Mouse (Mus musculus): ENCODE results near the gene Serpina1f. TPM values are rescaled to one million over a fixed set of nuclear protein-coding genes. Genes with fewer than 3 reads are reported as not detected.
"Not testable (repeated sequence)": the region's sequence is repeated elsewhere in the genome, so short reads cannot be mapped to it uniquely, and the experiment has no call there.

The Serpina1f gene
- total RNA-seq (2017) = not detected in 2 replicates

- ATAC-seq (replicated peaks in 1 of 2; ENCODE audit: insufficient read depth in 1 of 2, low FRiP score in 2 of 2, low TSS enrichment in 1 of 2, low read depth in 1 of 2, poor library complexity in 2 of 2, severe bottlenecking in 2 of 2) = no peak
Measured at GRCm38 (mm10) chr12:103695429-103695828, at the start of gene Serpina1f. Gene Serpina1f (minus strand): TSS chr12:103695529.

DNA sequence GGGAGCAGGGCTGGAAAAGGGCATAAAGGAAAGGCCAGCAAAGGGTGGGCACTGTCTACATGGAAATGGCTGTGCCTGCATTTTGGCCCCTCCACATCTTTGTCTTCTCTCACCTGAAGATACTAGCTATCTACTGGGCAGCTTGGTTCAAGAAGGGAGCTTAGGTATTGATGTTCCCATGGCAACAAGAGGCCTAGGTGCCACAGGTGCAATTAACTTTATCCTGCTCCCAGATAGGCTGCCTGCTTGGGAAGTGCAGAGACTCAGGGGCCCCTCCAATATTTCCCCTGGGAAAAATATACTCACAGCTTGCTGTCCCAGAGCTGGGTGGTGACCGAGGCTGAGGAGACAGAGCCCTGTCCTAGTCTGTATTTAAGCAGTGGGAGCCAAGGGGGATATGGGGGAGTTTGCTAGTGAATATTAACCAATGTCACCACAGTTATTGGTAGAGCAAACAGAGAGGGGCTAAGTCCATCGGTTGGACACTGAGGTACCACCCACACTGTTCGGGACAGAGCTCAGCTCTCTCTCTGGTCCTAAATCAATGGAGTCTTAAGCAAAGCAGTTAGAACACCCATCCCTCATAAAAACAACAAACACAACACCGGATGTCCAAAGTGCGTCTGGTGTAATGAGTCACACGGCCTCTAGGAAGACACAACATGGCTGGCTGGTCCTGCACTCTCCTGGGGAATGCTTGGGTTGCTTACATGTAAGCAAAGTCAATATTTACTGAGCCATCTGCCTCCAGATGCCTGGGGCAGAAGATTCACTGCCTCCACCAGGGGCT, 42.7 kb upstream of the Serpina1f start:
- not testable (repeated sequence) for ATAC-seq (replicated peaks in 1 of 2; ENCODE audit: insufficient read depth in 1 of 2, low FRiP score in 2 of 2, low TSS enrichment in 1 of 2, low read depth in 1 of 2, poor library complexity in 2 of 2, severe bottlenecking in 2 of 2)

GRCm38 (mm10) chr12:103735566-103735965, 40.2 kb upstream of the Serpina1f start:
- ATAC-seq (replicated peaks in 1 of 2; ENCODE audit: insufficient read depth in 1 of 2, low FRiP score in 2 of 2, low TSS enrichment in 1 of 2, low read depth in 1 of 2, poor library complexity in 2 of 2, severe bottlenecking in 2 of 2) = not testable (repeated sequence)

DNA sequence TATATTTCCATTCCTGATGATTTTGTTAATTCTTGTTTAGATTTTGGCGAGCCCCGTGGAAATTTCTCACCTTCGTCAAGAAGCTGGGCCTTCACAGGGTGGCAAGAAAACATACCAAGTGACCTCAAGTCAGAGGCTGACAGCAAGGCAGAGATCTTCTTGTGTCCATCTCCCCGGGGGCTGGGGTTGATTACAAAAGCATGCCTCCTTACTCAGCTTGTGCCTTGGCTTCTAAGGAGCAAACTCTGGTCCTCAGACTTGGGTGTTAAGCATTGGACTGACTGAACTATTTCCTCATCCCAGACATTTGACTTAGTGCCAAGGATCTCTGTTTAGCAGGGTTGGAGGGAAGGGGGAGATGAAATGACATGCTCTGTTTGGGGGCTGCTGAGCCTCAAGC, 39.8 kb upstream of the Serpina1f start:
- not testable (repeated sequence) for ATAC-seq (replicated peaks in 1 of 2; ENCODE audit: insufficient read depth in 1 of 2, low FRiP score in 2 of 2, low TSS enrichment in 1 of 2, low read depth in 1 of 2, poor library complexity in 2 of 2, severe bottlenecking in 2 of 2)

GRCm38 (mm10) chr12:103711537-103711936, 16.2 kb upstream of the Serpina1f start:
- no peak for ATAC-seq (replicated peaks in 1 of 2; ENCODE audit: insufficient read depth in 1 of 2, low FRiP score in 2 of 2, low TSS enrichment in 1 of 2, low read depth in 1 of 2, poor library complexity in 2 of 2, severe bottlenecking in 2 of 2)

DNA sequence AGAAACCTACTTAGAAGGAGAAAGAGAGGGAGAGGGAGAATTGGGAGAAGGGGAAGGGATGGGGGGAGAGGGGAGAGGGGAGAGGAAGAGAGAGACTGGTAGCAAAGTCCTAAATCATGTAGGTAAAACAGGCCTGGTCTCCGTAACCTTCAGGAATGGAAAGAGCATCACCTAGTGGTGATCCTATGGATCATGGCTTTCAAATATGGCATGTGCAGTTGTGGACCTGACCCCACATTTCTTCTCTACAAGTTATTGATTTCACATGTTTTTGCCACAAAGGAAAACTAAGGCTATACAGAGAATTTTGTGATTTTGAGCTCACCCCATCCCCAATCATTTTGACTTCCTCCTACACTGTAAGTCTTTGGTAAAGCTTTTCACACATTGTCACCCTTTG, 15.1 kb upstream of the Serpina1f start:
- ATAC-seq (replicated peaks in 1 of 2; ENCODE audit: insufficient read depth in 1 of 2, low FRiP score in 2 of 2, low TSS enrichment in 1 of 2, low read depth in 1 of 2, poor library complexity in 2 of 2, severe bottlenecking in 2 of 2) = no peak

GRCm38 (mm10) chr12:103706113-103706512, 10.8 kb upstream of the Serpina1f start:
- no peak for ATAC-seq (replicated peaks in 1 of 2; ENCODE audit: insufficient read depth in 1 of 2, low FRiP score in 2 of 2, low TSS enrichment in 1 of 2, low read depth in 1 of 2, poor library complexity in 2 of 2, severe bottlenecking in 2 of 2)

GRCm38 (mm10) chr12:103705547-103705946, 10.2 kb upstream of the Serpina1f start:
- ATAC-seq (replicated peaks in 1 of 2; ENCODE audit: insufficient read depth in 1 of 2, low FRiP score in 2 of 2, low TSS enrichment in 1 of 2, low read depth in 1 of 2, poor library complexity in 2 of 2, severe bottlenecking in 2 of 2) = no peak

- ATAC-seq (replicated peaks in 1 of 2; ENCODE audit: insufficient read depth in 1 of 2, low FRiP score in 2 of 2, low TSS enrichment in 1 of 2, low read depth in 1 of 2, poor library complexity in 2 of 2, severe bottlenecking in 2 of 2) = no peak
Measured at GRCm38 (mm10) chr12:103700144-103700750, 4.9 kb upstream of the Serpina1f start.

- no peak for ATAC-seq (replicated peaks in 1 of 2; ENCODE audit: insufficient read depth in 1 of 2, low FRiP score in 2 of 2, low TSS enrichment in 1 of 2, low read depth in 1 of 2, poor library complexity in 2 of 2, severe bottlenecking in 2 of 2)
Measured at GRCm38 (mm10) chr12:103688221-103688814, 7.0 kb downstream of the Serpina1f start.

DNA sequence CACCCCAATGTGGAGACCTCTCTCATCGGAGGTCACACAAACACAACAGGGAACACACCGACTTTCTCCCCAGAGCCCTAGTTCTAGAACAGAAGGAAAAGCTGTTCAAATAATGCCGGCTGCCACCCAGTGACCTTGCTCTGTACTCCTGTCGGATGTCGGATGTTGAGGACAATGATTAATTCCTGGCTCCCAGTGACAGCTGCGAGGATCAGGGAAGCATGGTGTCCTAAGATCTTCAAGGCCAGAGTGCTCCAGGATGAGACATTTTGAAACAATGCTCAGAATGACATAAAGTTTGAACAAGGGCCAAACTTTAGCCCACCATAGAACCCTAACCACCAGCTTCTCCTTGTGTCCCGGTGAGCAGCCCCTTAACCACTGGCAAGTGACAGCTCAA, 8.3 kb downstream of the Serpina1f start:
- ATAC-seq (replicated peaks in 1 of 2; ENCODE audit: insufficient read depth in 1 of 2, low FRiP score in 2 of 2, low TSS enrichment in 1 of 2, low read depth in 1 of 2, poor library complexity in 2 of 2, severe bottlenecking in 2 of 2) = no peak

DNA sequence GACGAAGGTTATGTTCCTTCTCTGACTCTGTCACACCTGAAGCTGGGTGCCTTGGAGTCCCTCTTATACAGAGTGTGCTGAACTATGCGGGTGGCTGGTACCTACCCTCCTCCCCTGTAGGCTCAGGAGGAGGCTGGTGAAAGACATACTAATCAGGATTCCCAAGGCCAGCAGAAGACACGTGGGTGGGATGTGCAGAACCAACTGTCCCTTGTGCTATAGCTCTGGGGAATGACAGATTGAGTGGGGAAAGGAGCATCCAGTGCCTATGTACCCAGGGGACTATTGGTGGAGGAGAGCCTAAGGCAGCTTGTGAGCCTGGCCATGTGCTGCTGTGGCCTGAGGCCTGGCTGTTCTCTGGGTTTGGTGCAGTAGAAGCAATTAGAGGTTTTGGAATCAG, 9.3 kb downstream of the Serpina1f start:
- ATAC-seq (replicated peaks in 1 of 2; ENCODE audit: insufficient read depth in 1 of 2, low FRiP score in 2 of 2, low TSS enrichment in 1 of 2, low read depth in 1 of 2, poor library complexity in 2 of 2, severe bottlenecking in 2 of 2) = no peak

DNA sequence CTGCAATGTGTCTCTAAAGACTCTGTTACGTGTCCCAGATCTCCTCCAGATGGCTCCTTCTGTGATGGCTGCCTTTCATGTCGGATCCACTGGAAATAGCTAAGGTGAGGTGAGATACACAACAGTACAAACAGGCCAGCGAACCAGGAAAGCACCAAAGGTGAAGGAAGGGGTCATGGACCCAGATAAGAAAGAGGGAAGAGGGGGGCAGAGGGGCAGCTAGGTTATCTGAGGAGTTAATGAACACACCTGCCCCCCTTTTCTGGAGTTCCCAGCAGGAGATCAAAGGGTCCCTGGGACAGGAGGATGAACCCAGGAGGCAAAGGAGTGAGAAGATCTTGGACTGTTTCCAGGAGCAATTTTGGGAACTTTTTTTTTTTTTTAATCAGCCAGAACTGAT, 9.9 kb downstream of the Serpina1f start:
- ATAC-seq (replicated peaks in 1 of 2; ENCODE audit: insufficient read depth in 1 of 2, low FRiP score in 2 of 2, low TSS enrichment in 1 of 2, low read depth in 1 of 2, poor library complexity in 2 of 2, severe bottlenecking in 2 of 2) = no peak

- no peak for ATAC-seq (replicated peaks in 1 of 2; ENCODE audit: insufficient read depth in 1 of 2, low FRiP score in 2 of 2, low TSS enrichment in 1 of 2, low read depth in 1 of 2, poor library complexity in 2 of 2, severe bottlenecking in 2 of 2)
Measured at GRCm38 (mm10) chr12:103683775-103684174, 11.6 kb downstream of the Serpina1f start.

GRCm38 (mm10) chr12:103681739-103682138, 13.6 kb downstream of the Serpina1f start:
- no peak for ATAC-seq (replicated peaks in 1 of 2; ENCODE audit: insufficient read depth in 1 of 2, low FRiP score in 2 of 2, low TSS enrichment in 1 of 2, low read depth in 1 of 2, poor library complexity in 2 of 2, severe bottlenecking in 2 of 2)

DNA sequence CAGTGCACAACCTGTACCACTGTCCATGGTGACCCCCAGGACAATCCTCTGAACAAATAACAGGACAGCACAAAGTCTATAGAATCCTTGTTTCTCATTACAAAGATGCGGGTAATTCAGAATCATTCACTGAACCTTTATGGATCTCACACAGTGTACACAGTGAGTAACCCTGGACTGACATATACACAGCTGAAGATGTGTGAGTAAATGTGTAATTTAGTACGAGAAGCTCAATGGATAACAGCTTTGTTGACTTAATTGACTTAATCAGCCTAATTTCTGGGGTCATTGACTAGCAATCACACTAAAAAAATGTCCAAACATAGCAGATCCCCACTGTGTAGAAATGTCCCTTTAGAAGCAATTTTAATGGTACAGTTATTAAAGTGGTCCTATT, 14.2 kb downstream of the Serpina1f start:
- no peak for ATAC-seq (replicated peaks in 1 of 2; ENCODE audit: insufficient read depth in 1 of 2, low FRiP score in 2 of 2, low TSS enrichment in 1 of 2, low read depth in 1 of 2, poor library complexity in 2 of 2, severe bottlenecking in 2 of 2)

- not testable (repeated sequence) for ATAC-seq (replicated peaks in 1 of 2; ENCODE audit: insufficient read depth in 1 of 2, low FRiP score in 2 of 2, low TSS enrichment in 1 of 2, low read depth in 1 of 2, poor library complexity in 2 of 2, severe bottlenecking in 2 of 2)
Measured at GRCm38 (mm10) chr12:103679853-103680252, 15.5 kb downstream of the Serpina1f start.

DNA sequence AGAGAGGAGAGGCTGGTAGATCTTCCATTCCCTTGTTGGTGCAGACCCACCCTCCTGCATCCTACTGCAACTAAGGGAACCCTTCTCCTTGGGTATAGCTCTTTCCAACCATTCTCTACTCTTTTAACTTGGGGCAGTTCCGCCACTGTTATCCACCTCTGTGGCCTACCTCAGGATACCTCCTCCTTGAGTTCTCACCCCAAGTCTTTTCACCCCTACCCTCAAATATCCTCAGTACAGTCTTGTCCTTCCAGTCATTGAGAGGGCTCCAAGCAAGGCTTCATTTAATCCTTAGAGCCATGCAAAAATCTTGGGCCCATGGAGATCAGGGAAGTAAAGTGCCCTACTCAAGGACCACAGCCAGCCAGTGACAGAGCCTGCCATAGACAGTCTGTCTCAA, 19.3 kb downstream of the Serpina1f start, which contains the start of gene Serpina16:
Gene Serpina16 (minus strand): TSS at position 101 of the 400 bp plus-strand sequence.
- no peak for ATAC-seq (replicated peaks in 1 of 2; ENCODE audit: insufficient read depth in 1 of 2, low FRiP score in 2 of 2, low TSS enrichment in 1 of 2, low read depth in 1 of 2, poor library complexity in 2 of 2, severe bottlenecking in 2 of 2)
